8 mouse cellular contexts compared by ENCODE assay signal in the genomic region with DNA sequence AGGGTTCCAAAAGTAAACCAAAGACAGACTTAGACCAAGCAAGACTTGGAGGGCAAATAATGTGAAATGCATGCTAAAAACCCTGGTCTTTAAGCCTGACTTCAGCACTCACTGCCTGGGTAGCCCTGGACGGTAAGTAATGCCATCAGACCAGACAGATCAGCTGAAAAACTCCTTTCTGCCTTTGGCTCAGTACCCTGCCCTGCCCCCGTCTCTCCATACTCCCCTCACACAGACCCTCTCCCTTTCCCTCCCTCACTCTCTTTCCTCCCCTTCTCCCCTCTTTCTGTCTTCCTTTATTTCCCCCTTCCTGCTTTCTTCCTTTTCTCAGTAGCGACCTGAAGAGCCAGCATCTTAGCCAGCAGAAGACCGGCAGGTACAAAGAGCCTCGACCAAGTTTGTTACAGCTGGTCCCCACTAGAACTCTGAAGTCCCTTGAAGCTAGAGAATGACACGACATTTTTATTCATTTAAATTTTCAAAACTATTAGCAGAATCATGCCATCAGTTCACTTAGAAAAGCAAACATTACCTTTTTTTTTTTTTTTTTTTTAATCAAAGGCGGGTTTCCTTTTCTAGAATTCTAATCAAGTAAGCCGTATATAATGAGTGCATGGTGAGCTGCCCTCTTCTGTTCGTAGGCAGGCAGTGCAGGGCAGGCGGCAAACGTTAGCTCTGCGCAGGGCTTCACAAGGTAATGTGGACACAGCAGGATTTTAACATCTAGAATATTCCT. TPM values are rescaled to one million over a fixed set of nuclear protein-coding genes. Genes with fewer than 3 reads are reported as not detected.
A peak's percentile ranks its signal among the peaks of the same experiment; 100 is the strongest.
DNase-seq lines count a peak whose midpoint lies in the region; ATAC-seq and TF ChIP-seq lines count a peak whose summit lies in the region.

No protein-coding gene starts in this region.

- H3K9ac ChIP-seq in liver, adult 2 months (ENCODE audit: low read depth, low read length), result no peak overlapping the region
- no peak overlapping the region for H3K9ac ChIP-seq in liver, embryonic 12.5 days
- H3K9ac ChIP-seq in forebrain, embryonic 16.5 days (replicated peaks; ENCODE audit: low read depth, low read length), result no peak overlapping the region
- no peak overlapping the region for H3K9ac ChIP-seq in limb, embryonic 12.5 days (replicated peaks)
- no peak overlapping the region for H3K9ac ChIP-seq in neural tube, embryonic 14.5 days (replicated peaks; ENCODE audit: low read depth, low read length)

- no peaks in the 10 kb centered on the region for H3K36me3 ChIP-seq in liver, adult 2 months (ENCODE audit: control insufficient read depth, insufficient read depth, low read length)
- no peaks in the 10 kb centered on the region for H3K36me3 ChIP-seq in liver, embryonic 12.5 days
- H3K36me3 ChIP-seq in forebrain, embryonic 16.5 days (ENCODE audit: control insufficient read depth, insufficient read depth), result no peaks in the 10 kb centered on the region
- H3K36me3 ChIP-seq in limb, embryonic 12.5 days, result no peaks in the 10 kb centered on the region
- no peaks in the 10 kb centered on the region for H3K36me3 ChIP-seq in neural tube, embryonic 14.5 days (ENCODE audit: control insufficient read depth, insufficient read depth, low read length)

- no peak for ATAC-seq in liver, embryonic 12.5 days
- ATAC-seq in forebrain, embryonic 16.5 days, result peak; percentile 89
- peak; percentile 78 for ATAC-seq in limb, embryonic 12.5 days (ENCODE audit: insufficient number of reproducible peaks, insufficient read depth, low FRiP score, low TSS enrichment, low read depth)
- ATAC-seq in neural tube, embryonic 14.5 days (ENCODE audit: low read depth), result peak; percentile 92; the same call in 1 of the 2 replicates

- no peaks in the 10 kb centered on the region for H3K4me1 ChIP-seq in liver, adult 2 months (ENCODE audit: control insufficient read depth, insufficient read depth, low read length)
- H3K4me1 ChIP-seq in liver, embryonic 12.5 days, result no peaks in the 10 kb centered on the region
- no peaks in the 10 kb centered on the region for H3K4me1 ChIP-seq in forebrain, embryonic 16.5 days (replicated peaks; ENCODE audit: control insufficient read depth, insufficient read depth, low read length)
- no peaks in the 10 kb centered on the region for H3K4me1 ChIP-seq in limb, embryonic 12.5 days (replicated peaks)
- no peaks in the 10 kb centered on the region for H3K4me1 ChIP-seq in neural tube, embryonic 14.5 days (ENCODE audit: control insufficient read depth, insufficient read depth, low read length)

- H3K9me3 ChIP-seq in liver, embryonic 12.5 days (replicated peaks), result no peaks in the 10 kb centered on the region
- H3K9me3 ChIP-seq in forebrain, embryonic 16.5 days (ENCODE audit: control insufficient read depth, low read length), result no peaks in the 10 kb centered on the region
- H3K9me3 ChIP-seq in limb, embryonic 12.5 days, result no peaks in the 10 kb centered on the region
- no peaks in the 10 kb centered on the region for H3K9me3 ChIP-seq in neural tube, embryonic 14.5 days (ENCODE audit: control insufficient read depth, low read length)

- H3K27me3 ChIP-seq in liver, adult 2 months (ENCODE audit: control insufficient read depth, insufficient read depth, low read length), result no peaks in the 10 kb centered on the region
- peaks cover 8% of the 10 kb centered on the region; the same call in 1 of the 2 replicates for H3K27me3 ChIP-seq in liver, embryonic 12.5 days (replicated peaks)
- H3K27me3 ChIP-seq in forebrain, embryonic 16.5 days (replicated peaks; ENCODE audit: control insufficient read depth, insufficient read depth, low read length), result 0 out of 2 replicates have a peak, but pooled peaks cover 2% of the 10 kb centered on the region
- H3K27me3 ChIP-seq in limb, embryonic 12.5 days, result no peaks in the 10 kb centered on the region
- H3K27me3 ChIP-seq in neural tube, embryonic 14.5 days (ENCODE audit: control insufficient read depth, insufficient read depth, low read length), result no peaks in the 10 kb centered on the region

- H3K79me2 ChIP-seq in liver, adult 2 months (ENCODE audit: control insufficient read depth, insufficient read depth, low read length), result no peaks in the 10 kb centered on the region

- H3K4me3 ChIP-seq in liver, adult 2 months (ENCODE audit: insufficient read depth, low read depth, low read length), result no peak overlapping the region
- H3K4me3 ChIP-seq in liver, embryonic 12.5 days, result no peak overlapping the region
- H3K4me3 ChIP-seq in forebrain, embryonic 16.5 days (replicated peaks; ENCODE audit: low read length), result no peak overlapping the region
- no peak overlapping the region for H3K4me3 ChIP-seq in limb, embryonic 12.5 days (replicated peaks)
- no peak overlapping the region for H3K4me3 ChIP-seq in neural tube, embryonic 14.5 days (ENCODE audit: low read depth, low read length)

- no peak overlapping the region for H3K27ac ChIP-seq in liver, adult 2 months (replicated peaks; ENCODE audit: insufficient read depth, low read depth, low read length)
- H3K27ac ChIP-seq in liver, embryonic 12.5 days, result no peak overlapping the region
- no peak overlapping the region for H3K27ac ChIP-seq in forebrain, embryonic 16.5 days (ENCODE audit: low read length)
- no peak overlapping the region for H3K27ac ChIP-seq in limb, embryonic 12.5 days
- H3K27ac ChIP-seq in neural tube, embryonic 14.5 days (ENCODE audit: low read depth, low read length), result no peak overlapping the region

- WGBS in liver, adult 2 months, result 29% methylated on average over 12 of the region's 12 CpGs
- WGBS in liver, embryonic 12.5 days (ENCODE audit: insufficient replicate concordance), result 27% methylated on average over 12 of the region's 12 CpGs
- 19% methylated on average over 12 of the region's 12 CpGs for WGBS in forebrain, embryonic 16.5 days
- 26% methylated on average over 12 of the region's 12 CpGs for WGBS in limb, embryonic 12.5 days
- WGBS in neural tube, embryonic 14.5 days, result 26% methylated on average over 12 of the region's 12 CpGs

- TF ChIP-seq CTCF in liver, adult 2 months (IDR thresholded peaks at IDR 0.05; ENCODE audit: low read depth, low read length), result peak; percentile 79

- TF ChIP-seq POLR2A in liver, adult 2 months (IDR thresholded peaks at IDR 0.05; ENCODE audit: extremely low read depth, insufficient read depth, low read length), result no peak

- no peak overlapping the region for H3K4me2 ChIP-seq in liver, embryonic 12.5 days
- peak overlapping the region; percentile 31 for H3K4me2 ChIP-seq in forebrain, embryonic 16.5 days (ENCODE audit: low read length)
- no peak overlapping the region; the same call in 1 of the 2 replicates for H3K4me2 ChIP-seq in limb, embryonic 12.5 days
- no peak overlapping the region for H3K4me2 ChIP-seq in neural tube, embryonic 14.5 days (ENCODE audit: low read depth, low read length)

- DNase-seq in liver, adult 2 months (ENCODE audit: extremely low read depth, low read depth, low spot score), result peak; percentile 12
- peak; percentile 70 for DNase-seq in brain, adult 2 months (ENCODE audit: low read depth, low spot score)
- peak; percentile 56 for DNase-seq in kidney, adult 18-20 months
- no peak for DNase-seq in natural killer cell, adult 2 months (ENCODE audit: low spot score in 2 of 2)

RNA-seq across cellular contexts. Expression of a gene that starts 48.5 kb away (rescaled TPM):
- total RNA-seq in liver, adult 2 months (2014; rRNA removed), result 1.2 and 1.7 TPM in 2 replicates
- 2.6 and 2.8 TPM in 2 replicates for polyA plus RNA-seq in liver, adult 2 months (2012; rRNA removed)
- polyA plus RNA-seq in liver, embryonic 12.5 days (2016; fragmentation: Nextera tagmentation; extraction: Ambion mirVana), result 0.82 and 0.91 TPM in 2 replicates
- polyA plus RNA-seq in forebrain, embryonic 16.5 days (2015; fragmentation: Nextera tagmentation; extraction: Ambion mirVana), result 5.3 and 6.7 TPM in 2 replicates
- polyA plus RNA-seq in limb, embryonic 12.5 days (2016; fragmentation: Nextera tagmentation; extraction: Ambion mirVana), result 5.4 and 5.9 TPM in 2 replicates
- polyA plus RNA-seq in neural tube, embryonic 14.5 days (2014; fragmentation: Nextera tagmentation; extraction: Ambion mirVana), result 11.2 TPM in 2 replicates

Comparison
In these comparisons a context has a peak if more than half of its experiments do, and no peak if none do; other contexts are left out.
1. DNase-seq: peak in liver, adult 2 months (single experiment), brain, adult 2 months (single experiment) and kidney, adult 18-20 months (single experiment); none in natural killer cell, adult 2 months (0 of 2).